Mouse (Mus musculus) kidney, adult 9 months (tissue): ENCODE measurements around the gene Hinfp.
"Not testable (repeated sequence)": the region's sequence is repeated elsewhere in the genome, so short reads cannot be mapped to it uniquely, and the experiment has no call there.

Source experiments
- DNase-seq: peaks from one replicate; pipeline ENCODE4 v3.0.0; 2022

Gene Hinfp

GRCm38 (mm10) chr9:44330736-44331135 is 25.3 kb upstream of the Hinfp start:
- DNase-seq: no peak

GRCm38 (mm10) chr9:44327926-44328325 is 22.5 kb upstream of the Hinfp start:
- DNase-seq: no peak

- DNase-seq: no peak
Observed at GRCm38 (mm10) chr9:44327064-44327711, 21.7 kb upstream of the Hinfp start.

- DNase-seq: peak; percentile 94
Observed at GRCm38 (mm10) chr9:44326371-44327063, 21.0 kb upstream of the Hinfp start.

GRCm38 (mm10) chr9:44325768-44326370 is 20.4 kb upstream of the Hinfp start, which contains the start of gene Dpagt1:
TSS of gene Dpagt1 (plus strand) at chr9:44326019.
- no peak for DNase-seq

GRCm38 (mm10) chr9:44325032-44325767 is 19.7 kb upstream of the Hinfp start:
- DNase-seq: not testable (repeated sequence)

- DNase-seq: no peak
Observed at GRCm38 (mm10) chr9:44324147-44324546, 18.7 kb upstream of the Hinfp start.

GRCm38 (mm10) chr9:44323656-44324055 is 18.2 kb upstream of the Hinfp start:
- DNase-seq: not testable (repeated sequence)

GRCm38 (mm10) chr9:44320799-44321133 is 15.3 kb upstream of the Hinfp start:
- no peak for DNase-seq

GRCm38 (mm10) chr9:44319887-44320798 is 14.7 kb upstream of the Hinfp start, which contains the start of gene C2cd2l:
TSS of gene C2cd2l (minus strand) at chr9:44320285.
- DNase-seq: peak; percentile 95

- no peak for DNase-seq
Observed at GRCm38 (mm10) chr9:44319105-44319886, 13.8 kb upstream of the Hinfp start.

- peak; percentile 83 for DNase-seq
Observed at GRCm38 (mm10) chr9:44318826-44319095, 13.3 kb upstream of the Hinfp start.

GRCm38 (mm10) chr9:44318076-44318825 is 12.8 kb upstream of the Hinfp start:
- DNase-seq: peak; percentile 88

- DNase-seq: no peak
Observed at GRCm38 (mm10) chr9:44317452-44317851, 12.0 kb upstream of the Hinfp start.

- DNase-seq: no peak
Observed at GRCm38 (mm10) chr9:44314910-44315309, 9.4 kb upstream of the Hinfp start.

- no peak for DNase-seq
Observed at GRCm38 (mm10) chr9:44314257-44314547, 8.7 kb upstream of the Hinfp start.

GRCm38 (mm10) chr9:44313476-44314256 is 8.2 kb upstream of the Hinfp start:
- no peak for DNase-seq

GRCm38 (mm10) chr9:44311136-44312134 is 6.0 kb upstream of the Hinfp start:
- peak; percentile 60 for DNase-seq

- DNase-seq: no peak
Observed at GRCm38 (mm10) chr9:44310750-44311135, 5.3 kb upstream of the Hinfp start.
